Mouse (Mus musculus): ENCODE measurements around the gene Slc36a3. TPM values are rescaled to one million over a fixed set of nuclear protein-coding genes. Genes with fewer than 3 reads are reported as not detected.

Gene Slc36a3
- polyA plus RNA-seq, 1 experiment from 2014 or later = not detected

DNA sequence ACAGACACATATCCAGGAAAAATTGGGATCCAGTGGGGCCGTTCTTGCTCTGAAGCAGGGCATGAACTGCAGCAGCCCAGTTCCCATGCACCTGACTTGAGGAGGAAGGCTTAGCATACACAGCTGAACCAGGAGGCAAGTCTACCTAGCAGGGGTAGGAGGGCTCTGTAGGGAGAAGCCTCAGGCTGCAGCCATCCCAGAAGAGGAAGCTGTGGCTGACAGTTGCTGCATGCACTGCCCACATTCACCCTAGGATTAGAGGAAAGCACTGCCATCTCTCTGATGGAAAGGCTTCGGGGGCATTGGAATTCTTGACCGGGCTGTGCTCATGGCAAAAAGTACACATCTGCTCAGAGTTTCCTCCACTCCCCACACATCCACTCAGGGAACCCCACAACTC, 28.3 kb upstream of the Slc36a3 start:
- no peaks in the 10 kb centered on the region for H3K36me3 ChIP-seq (ENCODE audit: control insufficient read depth, insufficient read depth, low read length)
- DNase-seq (ENCODE audit: low spot score) = no peak
- no peak for ATAC-seq (replicated peaks; ENCODE audit: low FRiP score)
- no peaks in the 10 kb centered on the region for H3K4me1 ChIP-seq (replicated peaks; ENCODE audit: control insufficient read depth, insufficient read depth, low read length)
- no peaks in the 10 kb centered on the region for H3K27me3 ChIP-seq (ENCODE audit: control insufficient read depth, insufficient read depth, low read length)
- no peak overlapping the region for H3K4me3 ChIP-seq (ENCODE audit: low read depth, low read length)
- H3K9me3 ChIP-seq (ENCODE audit: control insufficient read depth, low read length) = no peaks in the 10 kb centered on the region
- no peak overlapping the region for H3K27ac ChIP-seq (ENCODE audit: low read depth, low read length)
- no peak overlapping the region for H3K9ac ChIP-seq (ENCODE audit: low read length)
- no peak overlapping the region for H3K4me2 ChIP-seq (ENCODE audit: low read depth, low read length, severe bottlenecking)
- 86% methylated on average over 3 of the region's 3 CpGs for WGBS

DNA sequence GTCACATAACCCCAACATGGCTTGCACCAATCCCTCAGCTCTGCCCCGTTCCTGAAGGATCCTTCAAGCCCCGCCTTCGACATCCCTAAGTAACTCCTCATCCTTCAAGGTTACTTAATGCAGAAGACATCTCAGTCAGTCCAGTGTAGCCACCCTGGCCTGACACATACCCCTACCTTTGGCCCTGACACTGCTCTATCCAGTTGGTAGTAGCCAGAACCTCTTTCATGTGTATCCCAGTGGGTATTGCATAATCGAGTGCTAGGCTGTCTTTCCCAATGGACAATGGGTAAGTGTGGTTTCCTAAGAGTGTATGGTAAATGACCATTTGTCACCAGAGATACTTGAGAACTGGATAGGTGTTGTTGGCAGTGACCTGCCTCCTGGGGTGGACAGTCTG, 27.3 kb upstream of the Slc36a3 start:
- Histone ChIP-seq H3K36me3 (ENCODE audit: control insufficient read depth, insufficient read depth, low read length) (no peaks in the 10 kb centered on the region), H3K27me3 (ENCODE audit: control insufficient read depth, insufficient read depth, low read length) (no peaks in the 10 kb centered on the region), H3K9me3 (ENCODE audit: control insufficient read depth, low read length) (no peaks in the 10 kb centered on the region), H3K4me3 (ENCODE audit: low read depth, low read length) (no peak overlapping the region), H3K9ac (ENCODE audit: low read length) (no peak overlapping the region), H3K27ac (ENCODE audit: low read depth, low read length) (no peak overlapping the region), H3K4me1 (replicated peaks; ENCODE audit: control insufficient read depth, insufficient read depth, low read length) (no peaks in the 10 kb centered on the region), H3K4me2 (ENCODE audit: low read depth, low read length, severe bottlenecking) (no peak overlapping the region)
- no peak for ATAC-seq (replicated peaks; ENCODE audit: low FRiP score)
- DNase-seq (ENCODE audit: low spot score) = no peak
- 87% methylated on average over 4 of the region's 4 CpGs for WGBS

- Histone ChIP-seq H3K27ac (ENCODE audit: low read depth, low read length) (no peak overlapping the region), H3K4me3 (ENCODE audit: low read depth, low read length) (no peak overlapping the region), H3K36me3 (ENCODE audit: control insufficient read depth, insufficient read depth, low read length) (no peaks in the 10 kb centered on the region), H3K9me3 (ENCODE audit: control insufficient read depth, low read length) (no peaks in the 10 kb centered on the region), H3K9ac (ENCODE audit: low read length) (no peak overlapping the region), H3K27me3 (ENCODE audit: control insufficient read depth, insufficient read depth, low read length) (no peaks in the 10 kb centered on the region), H3K4me1 (replicated peaks; ENCODE audit: control insufficient read depth, insufficient read depth, low read length) (no peaks in the 10 kb centered on the region), H3K4me2 (ENCODE audit: low read depth, low read length, severe bottlenecking) (no peak overlapping the region)
- WGBS = 79% methylated on average over 4 of the region's 4 CpGs
- DNase-seq (ENCODE audit: low spot score) (no peak), ATAC-seq (replicated peaks; ENCODE audit: low FRiP score) (no peak)
These were observed 19.0 kb upstream of the Slc36a3 start for GRCm38 (mm10) chr11:55170501-55170900.

- WGBS = 90% methylated on average over 6 of the region's 6 CpGs
- Histone ChIP-seq H3K27ac (ENCODE audit: low read depth, low read length) (no peak overlapping the region), H3K36me3 (ENCODE audit: control insufficient read depth, insufficient read depth, low read length) (no peaks in the 10 kb centered on the region), H3K27me3 (ENCODE audit: control insufficient read depth, insufficient read depth, low read length) (no peaks in the 10 kb centered on the region), H3K4me3 (ENCODE audit: low read depth, low read length) (no peak overlapping the region), H3K4me2 (ENCODE audit: low read depth, low read length, severe bottlenecking) (no peak overlapping the region), H3K4me1 (replicated peaks; ENCODE audit: control insufficient read depth, insufficient read depth, low read length) (no peaks in the 10 kb centered on the region), H3K9me3 (ENCODE audit: control insufficient read depth, low read length) (no peaks in the 10 kb centered on the region), H3K9ac (ENCODE audit: low read length) (no peak overlapping the region)
- ATAC-seq (replicated peaks; ENCODE audit: low FRiP score) = no peak
- DNase-seq (ENCODE audit: low spot score) = no peak
These were observed 17.4 kb upstream of the Slc36a3 start for GRCm38 (mm10) chr11:55168914-55169313.

DNA sequence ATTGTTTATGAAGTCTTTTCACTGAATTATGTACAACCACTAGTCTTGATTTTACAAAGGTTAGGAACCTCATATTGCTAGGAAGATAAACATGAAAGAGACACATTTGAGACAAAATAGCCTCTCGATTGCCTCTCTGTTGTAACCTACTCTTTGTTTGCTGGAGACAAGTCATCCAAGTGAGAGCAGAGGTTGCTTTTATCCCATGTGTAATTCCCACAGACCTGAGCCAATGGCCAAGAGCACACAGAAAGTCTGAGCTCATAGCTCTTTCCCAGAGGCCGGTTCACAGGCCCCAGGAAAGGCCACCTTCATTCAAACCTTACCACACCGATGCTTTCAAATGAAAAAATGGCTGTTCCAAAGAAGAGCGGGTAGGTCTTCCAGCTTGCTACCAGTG, 17.0 kb upstream of the Slc36a3 start:
- no peak overlapping the region for H3K27ac ChIP-seq (ENCODE audit: low read depth, low read length)
- H3K9ac ChIP-seq (ENCODE audit: low read length) = no peak overlapping the region
- no peak overlapping the region for H3K4me2 ChIP-seq (ENCODE audit: low read depth, low read length, severe bottlenecking)
- no peak overlapping the region for H3K4me3 ChIP-seq (ENCODE audit: low read depth, low read length)
- WGBS = 83% methylated on average over 4 of the region's 4 CpGs
- H3K36me3 ChIP-seq (ENCODE audit: control insufficient read depth, insufficient read depth, low read length) = no peaks in the 10 kb centered on the region
- no peak for ATAC-seq (replicated peaks; ENCODE audit: low FRiP score)
- H3K27me3 ChIP-seq (ENCODE audit: control insufficient read depth, insufficient read depth, low read length) = no peaks in the 10 kb centered on the region
- no peaks in the 10 kb centered on the region for H3K9me3 ChIP-seq (ENCODE audit: control insufficient read depth, low read length)
- no peak for DNase-seq (ENCODE audit: low spot score)
- no peaks in the 10 kb centered on the region for H3K4me1 ChIP-seq (replicated peaks; ENCODE audit: control insufficient read depth, insufficient read depth, low read length)

- no peaks in the 10 kb centered on the region for H3K9me3 ChIP-seq (ENCODE audit: control insufficient read depth, low read length)
- whole genome bisulfite sequencing = 94% methylated on average over 7 of the region's 7 CpGs
- no peak overlapping the region for H3K4me2 ChIP-seq (ENCODE audit: low read depth, low read length, severe bottlenecking)
- no peak overlapping the region for H3K4me3 ChIP-seq (ENCODE audit: low read depth, low read length)
- ATAC-seq (replicated peaks; ENCODE audit: low FRiP score) = no peak
- no peaks in the 10 kb centered on the region for H3K36me3 ChIP-seq (ENCODE audit: control insufficient read depth, insufficient read depth, low read length)
- H3K4me1 ChIP-seq (replicated peaks; ENCODE audit: control insufficient read depth, insufficient read depth, low read length) = no peaks in the 10 kb centered on the region
- no peaks in the 10 kb centered on the region for H3K27me3 ChIP-seq (ENCODE audit: control insufficient read depth, insufficient read depth, low read length)
- H3K27ac ChIP-seq (ENCODE audit: low read depth, low read length) = no peak overlapping the region
- no peak for DNase-seq (ENCODE audit: low spot score)
- no peak overlapping the region for H3K9ac ChIP-seq (ENCODE audit: low read length)
These were observed 14.2 kb upstream of the Slc36a3 start for GRCm38 (mm10) chr11:55165748-55166147.

- no peak for DNase-seq (ENCODE audit: low spot score)
These were observed 13.2 kb upstream of the Slc36a3 start for GRCm38 (mm10) chr11:55164723-55165122.

DNA sequence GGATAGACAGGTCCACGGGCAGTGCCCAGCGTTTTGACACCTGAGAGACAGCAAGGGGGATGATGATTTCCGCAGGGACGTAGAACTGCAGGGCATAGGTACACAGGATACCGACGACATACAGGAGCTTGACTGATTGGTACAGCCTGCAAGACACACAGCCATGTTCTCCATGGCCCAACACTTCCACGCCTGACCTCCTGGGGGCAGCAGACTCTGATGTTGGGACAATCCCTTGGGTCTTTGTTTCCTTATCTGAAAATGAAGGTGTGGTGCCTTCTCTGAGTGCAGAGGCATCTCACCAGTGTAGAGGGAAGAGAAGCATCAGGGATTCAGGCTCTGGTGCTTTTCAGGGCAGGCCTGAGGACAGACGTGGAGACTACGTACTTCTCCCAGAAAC, 11.2 kb upstream of the Slc36a3 start:
- WGBS = 49% methylated on average over 9 of the region's 9 CpGs
- H3K9me3 ChIP-seq (ENCODE audit: control insufficient read depth, low read length) = no peaks in the 10 kb centered on the region
- H3K9ac ChIP-seq (ENCODE audit: low read length) = no peak overlapping the region
- ATAC-seq (replicated peaks; ENCODE audit: low FRiP score) = no peak
- no peak overlapping the region for H3K4me3 ChIP-seq (ENCODE audit: low read depth, low read length)
- peak; percentile 59 for DNase-seq (ENCODE audit: low spot score)
- no peaks in the 10 kb centered on the region for H3K36me3 ChIP-seq (ENCODE audit: control insufficient read depth, insufficient read depth, low read length)
- no peak overlapping the region for H3K4me2 ChIP-seq (ENCODE audit: low read depth, low read length, severe bottlenecking)
- H3K4me1 ChIP-seq (replicated peaks; ENCODE audit: control insufficient read depth, insufficient read depth, low read length) = no peaks in the 10 kb centered on the region
- H3K27me3 ChIP-seq (ENCODE audit: control insufficient read depth, insufficient read depth, low read length) = no peaks in the 10 kb centered on the region
- no peak overlapping the region for H3K27ac ChIP-seq (ENCODE audit: low read depth, low read length)

More at GRCm38 (mm10) chr11:55164723-55165122, 13.2 kb upstream of the Slc36a3 start:
- no peak for ATAC-seq (replicated peaks; ENCODE audit: low FRiP score)
- Histone ChIP-seq H3K9me3 (ENCODE audit: control insufficient read depth, low read length) (no peaks in the 10 kb centered on the region), H3K4me1 (replicated peaks; ENCODE audit: control insufficient read depth, insufficient read depth, low read length) (no peaks in the 10 kb centered on the region), H3K4me2 (ENCODE audit: low read depth, low read length, severe bottlenecking) (no peak overlapping the region), H3K36me3 (ENCODE audit: control insufficient read depth, insufficient read depth, low read length) (no peaks in the 10 kb centered on the region), H3K9ac (ENCODE audit: low read length) (no peak overlapping the region), H3K4me3 (ENCODE audit: low read depth, low read length) (no peak overlapping the region), H3K27me3 (ENCODE audit: control insufficient read depth, insufficient read depth, low read length) (no peaks in the 10 kb centered on the region), H3K27ac (ENCODE audit: low read depth, low read length) (no peak overlapping the region)
- WGBS = 49% methylated on average over 3 of the region's 3 CpGs

GRCm38 (mm10) chr11:55158785-55159359, 7.4 kb upstream of the Slc36a3 start:
- peak; percentile 84 for DNase-seq (ENCODE audit: low spot score)
- Histone ChIP-seq H3K27me3 (ENCODE audit: control insufficient read depth, insufficient read depth, low read length) (no peaks in the 10 kb centered on the region), H3K4me1 (replicated peaks; ENCODE audit: control insufficient read depth, insufficient read depth, low read length) (no peaks in the 10 kb centered on the region), H3K36me3 (ENCODE audit: control insufficient read depth, insufficient read depth, low read length) (no peaks in the 10 kb centered on the region), H3K27ac (ENCODE audit: low read depth, low read length) (no peak overlapping the region), H3K9ac (ENCODE audit: low read length) (no peak overlapping the region), H3K4me2 (ENCODE audit: low read depth, low read length, severe bottlenecking) (no peak overlapping the region), H3K4me3 (ENCODE audit: low read depth, low read length) (no peak overlapping the region), H3K9me3 (ENCODE audit: control insufficient read depth, low read length) (no peaks in the 10 kb centered on the region)
- WGBS = 51% methylated on average over 13 of the region's 13 CpGs
- no peak for ATAC-seq (replicated peaks; ENCODE audit: low FRiP score)
